Mouse (Mus musculus): ENCODE measurements at regions not wholly inside any gene's neighbourhood (a gene's known extent, or its start where the extent isn't known, plus 50 kb on each side); places are given as distances from the start of the nearest gene placed in this dataset.

- TF ChIP-seq POLR2A (IDR thresholded peaks at IDR 0.05; ENCODE audit: extremely low read depth, insufficient read depth, low read length) (no peak), CTCF (IDR thresholded peaks at IDR 0.05; ENCODE audit: low read depth, low read length) (no peak)
Measured at GRCm38 (mm10) chr16:44637100-44637499, 78.4 kb upstream of the Boc start.
